Mouse (Mus musculus) layer of hippocampus, postnatal 25 days (tissue): ENCODE measurements around the gene Klk6. TPM values are rescaled to one million over a fixed set of nuclear protein-coding genes. Genes with fewer than 3 reads are reported as not detected.

Experiments used
- total RNA-seq, 2 experiments: library from RNA; stranded (reverse); gene quantifications; 2 replicates each; pipeline ENCODE4 v1.2.3; 2021

Gene Klk6
- total RNA-seq, 2 experiments from 2014 or later, result not detected

Other genes starting within 250 kb of the Klk6 start
- gene Zfp719, start 244.9 kb upstream of the Klk6 start, total RNA-seq, result 10 to 100 TPM; 21.6 to 25.3 TPM
- gene Zfp819, start 217.3 kb upstream of the Klk6 start, total RNA-seq, result under 1 TPM in 1 of 2 experiments, not detected in 1; 0.20 TPM
- under 1 TPM in 1 of 2 experiments, not detected in 1; 0.12 TPM for gene Ceacam18, start 189.8 kb upstream of the Klk6 start, total RNA-seq
- gene Siglece, start 164.3 kb upstream of the Klk6 start, total RNA-seq, result under 1 TPM; 0.45 to 0.98 TPM
- gene Ctu1, start 152.5 kb upstream of the Klk6 start, total RNA-seq, result 10 to 100 TPM in 1 of 2 experiments, 1 to 10 TPM in 1; 8.8 to 11.6 TPM
- not detected for gene Klk14, start 134.1 kb upstream of the Klk6 start, total RNA-seq
- not detected for gene Klk13, start 111.9 kb upstream of the Klk6 start, total RNA-seq
- gene Klk12, start 55.6 kb upstream of the Klk6 start, total RNA-seq, result not detected
- not detected for gene Klk11, start 49.9 kb upstream of the Klk6 start, total RNA-seq
- 1 to 10 TPM in 1 of 2 experiments, under 1 TPM in 1; 0.39 to 1.4 TPM for gene Klk10, start 43.5 kb upstream of the Klk6 start, total RNA-seq
- gene Klk9, start 32.6 kb upstream of the Klk6 start, total RNA-seq, result under 1 TPM in 1 of 2 experiments, not detected in 1; 0.23 TPM
- 10 to 100 TPM; 25.8 to 26.0 TPM for gene Klk8, start 26.9 kb upstream of the Klk6 start, total RNA-seq
- gene Klk7, start 13.2 kb upstream of the Klk6 start, total RNA-seq, result under 1 TPM; 0.26 to 0.54 TPM
- gene Klk5, start 17.5 kb downstream of the Klk6 start, total RNA-seq, result not detected
- not detected for gene Klk4, start 56.7 kb downstream of the Klk6 start, total RNA-seq
- gene Klk15, start 109.2 kb downstream of the Klk6 start, total RNA-seq, result not detected
- not detected for gene Klk1b8, start 126.2 kb downstream of the Klk6 start, total RNA-seq
- gene Klk1b1, start 142.3 kb downstream of the Klk6 start, total RNA-seq, result not detected
- gene Klk1b9, start 151.6 kb downstream of the Klk6 start, total RNA-seq, result not detected
- not detected for gene Klk1b11, start 171.4 kb downstream of the Klk6 start, total RNA-seq
- not detected for gene Klk1b26, start 187.7 kb downstream of the Klk6 start, total RNA-seq
- gene Klk1b27, start 227.8 kb downstream of the Klk6 start, total RNA-seq, result not detected